Comparison of ENCODE assay signal across 19 mouse cellular contexts in genomic region chr7:18403407-18403806, GRCm38 (mm10). TPM values are rescaled to one million over a fixed set of nuclear protein-coding genes. Genes with fewer than 3 reads are reported as not detected.
A peak's percentile ranks its signal among the peaks of the same experiment; 100 is the strongest.
DNase-seq lines count a peak whose midpoint lies in the region; ATAC-seq lines count a peak whose summit lies in the region.
"Had no signal": no experiment of that assay in that cellular context is flagged by ENCODE, and none has a peak within 500 bp of the region (broad histone marks: within the 10 kb centered on the region; RNA-seq: fewer than 3 reads in every experiment).

No protein-coding gene starts in this region.

- DNase-seq in kidney, adult 9 months: peak; percentile 38
- DNase-seq in embryonic facial prominence, embryonic 14.5 days (ENCODE audit: low spot score): no peak
- no peak for DNase-seq in thymus, postnatal 36 days
- DNase-seq in heart, postnatal 14 days: no peak
- DNase-seq in thymus, postnatal 14 days: no peak
- DNase-seq: right cerebral cortex, postnatal 25 days had no signal

- peaks cover 7% of the 10 kb centered on the region; the same call in 1 of the 2 replicates for H3K9me3 ChIP-seq in kidney, embryonic 15.5 days (replicated peaks)
- H3K9me3 ChIP-seq in embryonic facial prominence, embryonic 14.5 days (ENCODE audit: control insufficient read depth, low read length): peaks cover 16% of the 10 kb centered on the region
- H3K9me3 ChIP-seq in hindbrain, embryonic 13.5 days: peaks cover 17% of the 10 kb centered on the region
- 0 out of 2 replicates have a peak, but pooled peaks cover 6% of the 10 kb centered on the region for H3K9me3 ChIP-seq in neural tube, embryonic 15.5 days (replicated peaks)

- 40% methylated on average over 11 of the region's 11 CpGs for WGBS in kidney, embryonic 15.5 days
- 48% methylated on average over 10 of the region's 11 CpGs for WGBS in embryonic facial prominence, embryonic 14.5 days
- 42% methylated on average over 10 of the region's 11 CpGs for WGBS in hindbrain, embryonic 13.5 days
- 33% methylated on average over 10 of the region's 11 CpGs for WGBS in neural tube, embryonic 15.5 days

- no peak overlapping the region for H3K4me3 ChIP-seq in kidney, embryonic 15.5 days (replicated peaks)
- 0 out of 2 replicates have a peak overlapping the region, but pooled peaks have one; percentile 14 for H3K4me3 ChIP-seq in embryonic facial prominence, embryonic 14.5 days (ENCODE audit: low read depth, low read length)
- H3K4me3 ChIP-seq in hindbrain, embryonic 13.5 days: peak overlapping the region; percentile 30
- H3K4me3 ChIP-seq in neural tube, embryonic 15.5 days (replicated peaks): peak overlapping the region; percentile 28
- H3K4me3 ChIP-seq: intestine, embryonic 15.5 days; limb, embryonic 13.5 days; lung, embryonic 15.5 days had no signal

- intact Hi-C loops in heart, postnatal 14 days (cut with DNase I): no loop called here

- no peaks in the 10 kb centered on the region for H3K36me3 ChIP-seq in kidney, embryonic 15.5 days
- H3K36me3 ChIP-seq in embryonic facial prominence, embryonic 14.5 days (ENCODE audit: control insufficient read depth, insufficient read depth, low read length): no peaks in the 10 kb centered on the region
- H3K36me3 ChIP-seq in hindbrain, embryonic 13.5 days: no peaks in the 10 kb centered on the region
- no peaks in the 10 kb centered on the region for H3K36me3 ChIP-seq in neural tube, embryonic 15.5 days
- H3K36me3 ChIP-seq: heart, embryonic 13.5 days; intestine, embryonic 15.5 days; limb, embryonic 13.5 days; lung, embryonic 15.5 days had no signal

- H3K4me1 ChIP-seq in kidney, embryonic 15.5 days: no peaks in the 10 kb centered on the region
- no peaks in the 10 kb centered on the region for H3K4me1 ChIP-seq in embryonic facial prominence, embryonic 14.5 days (ENCODE audit: control insufficient read depth, insufficient read depth, low read length)
- no peaks in the 10 kb centered on the region for H3K4me1 ChIP-seq in hindbrain, embryonic 13.5 days (replicated peaks)
- no peaks in the 10 kb centered on the region for H3K4me1 ChIP-seq in neural tube, embryonic 15.5 days
- H3K4me1 ChIP-seq: heart, embryonic 13.5 days; intestine, embryonic 15.5 days; limb, embryonic 13.5 days; lung, embryonic 15.5 days had no signal

- no peak for ATAC-seq in kidney, embryonic 15.5 days (replicated peaks; ENCODE audit: low FRiP score)
- ATAC-seq in embryonic facial prominence, embryonic 14.5 days (ENCODE audit: low read depth): no peak
- ATAC-seq in hindbrain, embryonic 13.5 days (ENCODE audit: low FRiP score): peak; percentile 72; the same call in 1 of the 2 replicates
- no peak for ATAC-seq in neural tube, embryonic 15.5 days (ENCODE audit: low FRiP score)
- ATAC-seq: Patski had no signal

- H3K27me3 ChIP-seq in kidney, embryonic 15.5 days: no peaks in the 10 kb centered on the region
- H3K27me3 ChIP-seq in embryonic facial prominence, embryonic 14.5 days (replicated peaks; ENCODE audit: control insufficient read depth, insufficient read depth, low read length): no peaks in the 10 kb centered on the region
- no peaks in the 10 kb centered on the region for H3K27me3 ChIP-seq in hindbrain, embryonic 13.5 days
- no peaks in the 10 kb centered on the region for H3K27me3 ChIP-seq in neural tube, embryonic 15.5 days (replicated peaks)
- H3K27me3 ChIP-seq: heart, embryonic 13.5 days; intestine, embryonic 15.5 days; limb, embryonic 13.5 days; lung, embryonic 15.5 days; Patski had no signal

- no peak overlapping the region for H3K27ac ChIP-seq in kidney, embryonic 15.5 days
- H3K27ac ChIP-seq in embryonic facial prominence, embryonic 14.5 days (replicated peaks; ENCODE audit: low read depth, low read length): no peak overlapping the region
- no peak overlapping the region for H3K27ac ChIP-seq in hindbrain, embryonic 13.5 days
- H3K27ac ChIP-seq in neural tube, embryonic 15.5 days (replicated peaks): no peak overlapping the region
- H3K27ac ChIP-seq: heart, embryonic 13.5 days; intestine, embryonic 15.5 days; limb, embryonic 13.5 days; lung, embryonic 15.5 days had no signal

- H3K4me2 ChIP-seq in kidney, embryonic 15.5 days: no peak overlapping the region
- no peak overlapping the region for H3K4me2 ChIP-seq in embryonic facial prominence, embryonic 14.5 days (ENCODE audit: low read depth, low read length)
- 0 out of 2 replicates have a peak overlapping the region, but pooled peaks have one; percentile 8 for H3K4me2 ChIP-seq in hindbrain, embryonic 13.5 days
- H3K4me2 ChIP-seq in neural tube, embryonic 15.5 days: peak overlapping the region; percentile 11
- H3K4me2 ChIP-seq: heart, embryonic 13.5 days; intestine, embryonic 15.5 days; limb, embryonic 13.5 days; lung, embryonic 15.5 days had no signal

- H3K9ac ChIP-seq in kidney, embryonic 15.5 days: no peak overlapping the region
- H3K9ac ChIP-seq in embryonic facial prominence, embryonic 14.5 days (ENCODE audit: low read depth, low read length): no peak overlapping the region
- no peak overlapping the region for H3K9ac ChIP-seq in hindbrain, embryonic 13.5 days
- no peak overlapping the region for H3K9ac ChIP-seq in neural tube, embryonic 15.5 days (replicated peaks)
- H3K9ac ChIP-seq: heart, embryonic 13.5 days; intestine, embryonic 15.5 days; limb, embryonic 13.5 days; lung, embryonic 15.5 days had no signal

RNA-seq across cellular contexts. Expression of gene Psg28, which starts 28.4 kb away (rescaled TPM):
- polyA plus RNA-seq in kidney, embryonic 15.5 days (2015; fragmentation: Nextera tagmentation; extraction: Ambion mirVana): not detected in 2 replicates
- not detected in 2 replicates for polyA plus RNA-seq in embryonic facial prominence, embryonic 14.5 days (2014; fragmentation: Nextera tagmentation; extraction: Ambion mirVana)
- 0.13 TPM in 1 of 2 replicates, not detected in the other for polyA plus RNA-seq in hindbrain, embryonic 13.5 days (2015; fragmentation: Nextera tagmentation; extraction: Ambion mirVana)
- polyA plus RNA-seq in neural tube, embryonic 15.5 days (2015; fragmentation: Nextera tagmentation; extraction: Ambion mirVana): not detected in 2 replicates
- not detected for total RNA-seq in heart, postnatal 14 days (2021)
- total RNA-seq: adrenal gland, adult 2 months; common myeloid progenitor, adult 5-6 weeks; gastrocnemius, adult 8-10 months; layer of hippocampus, postnatal 14 days had no signal
- polyA plus RNA-seq: adrenal gland, adult 2 months; heart, embryonic 13.5 days; intestine, embryonic 15.5 days; limb, embryonic 13.5 days; lung, embryonic 15.5 days; Patski; testis, adult 2 months had no signal

RNA-seq across cellular contexts. Expression of gene Psg18, which starts 48.6 kb away (rescaled TPM):
- polyA plus RNA-seq in kidney, embryonic 15.5 days (2015; fragmentation: Nextera tagmentation; extraction: Ambion mirVana): not detected in 2 replicates
- polyA plus RNA-seq in embryonic facial prominence, embryonic 14.5 days (2014; fragmentation: Nextera tagmentation; extraction: Ambion mirVana): not detected in 2 replicates
- not detected in 2 replicates for polyA plus RNA-seq in hindbrain, embryonic 13.5 days (2015; fragmentation: Nextera tagmentation; extraction: Ambion mirVana)
- not detected in 2 replicates for polyA plus RNA-seq in neural tube, embryonic 15.5 days (2015; fragmentation: Nextera tagmentation; extraction: Ambion mirVana)
- total RNA-seq in heart, postnatal 14 days (2021): not detected
- total RNA-seq: adrenal gland, adult 2 months; common myeloid progenitor, adult 5-6 weeks; gastrocnemius, adult 8-10 months; layer of hippocampus, postnatal 14 days had no signal
- polyA plus RNA-seq: adrenal gland, adult 2 months; heart, embryonic 13.5 days; intestine, embryonic 15.5 days; limb, embryonic 13.5 days; lung, embryonic 15.5 days; Patski; testis, adult 2 months had no signal

Comparison
In these comparisons a context has a peak if more than half of its experiments do, and no peak if none do; other contexts are left out.
1. H3K4me2 ChIP-seq: peak in hindbrain, embryonic 13.5 days (single experiment) and neural tube, embryonic 15.5 days (single experiment); none in kidney, embryonic 15.5 days (single experiment) and embryonic facial prominence, embryonic 14.5 days (single experiment).